Mouse (Mus musculus) lung, postnatal 25 days (tissue): ENCODE results near the gene Inhba.

Experiments used
- DNase-seq: peaks from one replicate; pipeline ENCODE4 v3.0.0; 2022; ENCODE audit warnings: low spot score

Gene Inhba

DNA sequence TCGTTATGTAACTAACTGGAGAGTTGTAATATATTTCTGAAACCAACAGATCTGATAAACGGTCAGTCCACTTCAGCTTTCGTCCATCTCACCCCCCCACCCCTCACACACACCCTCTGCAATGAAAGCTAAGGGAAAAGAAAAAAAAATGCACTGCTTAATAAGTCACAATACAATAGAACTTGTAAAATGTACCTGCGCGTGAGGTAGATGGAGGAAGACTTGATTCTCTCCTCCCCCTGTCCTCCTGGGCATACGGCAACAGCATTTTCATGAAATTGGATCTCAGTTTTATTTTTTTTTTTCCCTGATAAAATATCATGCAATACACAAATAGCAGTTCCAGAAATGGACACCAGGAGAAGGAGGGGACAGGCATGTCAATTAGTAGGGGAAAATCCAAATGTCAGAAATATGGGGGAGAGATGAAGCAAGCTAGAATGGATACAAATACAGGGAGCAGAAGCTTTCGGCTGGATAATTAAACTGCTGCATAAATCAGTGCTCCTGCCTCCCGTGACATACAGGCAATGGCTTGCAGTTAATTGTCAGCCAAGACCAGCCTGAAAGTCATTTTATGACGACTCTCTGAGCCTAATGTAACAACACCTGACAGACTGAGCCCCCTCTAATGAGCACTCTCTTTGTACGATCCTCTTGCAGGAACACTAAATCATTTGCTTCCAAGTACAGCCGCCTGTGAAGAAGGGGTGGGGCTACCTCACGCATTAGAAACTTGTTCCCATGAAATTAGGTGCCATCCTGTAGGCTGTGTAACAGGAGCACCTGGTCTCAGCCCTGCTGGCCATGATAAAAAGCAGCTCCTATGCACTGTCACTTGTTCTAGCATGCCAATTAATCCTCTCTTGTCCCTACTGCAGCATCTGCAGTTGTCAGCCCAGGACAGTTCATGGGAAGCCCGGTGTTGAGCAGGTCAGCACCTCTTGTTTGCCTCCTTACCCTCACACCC lies 11.7 kb downstream of the Inhba start:
- DNase-seq = no peak

DNA sequence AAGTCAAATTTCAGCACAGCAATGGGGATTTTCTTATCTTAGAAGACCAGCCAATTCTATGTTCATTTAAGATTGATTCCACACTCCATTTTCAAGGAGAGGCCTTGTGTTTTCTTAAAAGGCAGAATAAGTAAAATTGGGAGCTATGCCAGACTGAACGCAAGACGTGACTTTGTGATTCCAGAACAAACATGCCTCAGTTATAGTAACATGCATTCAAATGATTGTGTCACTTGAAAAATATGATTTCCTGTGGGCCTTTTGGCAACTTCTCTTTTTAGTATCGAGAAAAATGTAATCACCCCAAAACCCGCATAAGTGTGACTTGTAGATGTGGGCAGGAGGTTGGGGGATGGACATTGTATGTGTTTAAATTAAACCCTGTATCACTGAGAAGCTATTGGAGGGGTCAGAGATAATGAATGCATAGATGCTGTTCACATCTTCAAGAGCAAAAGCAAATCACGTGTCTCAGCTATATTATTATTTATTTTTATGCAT lies 19.0 kb downstream of the Inhba start:
- no peak for DNase-seq

DNA sequence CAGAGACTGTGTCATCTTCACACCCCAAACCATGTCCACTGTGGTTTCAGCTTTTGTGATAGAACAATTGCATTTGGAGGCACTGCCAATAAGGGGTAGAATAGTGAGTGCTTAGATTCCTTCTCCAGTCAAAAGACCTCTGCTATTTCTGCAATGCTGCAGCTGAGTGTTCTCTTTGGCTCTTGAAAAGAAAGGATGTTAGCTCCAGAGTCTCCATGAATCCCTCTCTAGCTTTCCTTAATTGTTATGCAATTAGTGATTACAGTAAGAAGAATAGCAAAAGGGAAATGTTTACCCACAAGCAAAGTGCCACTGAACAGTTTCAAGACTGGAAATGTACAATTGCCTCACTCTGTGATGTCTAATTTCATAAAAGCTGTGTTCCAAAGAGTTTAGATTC lies 20.8 kb downstream of the Inhba start:
- no peak for DNase-seq

- no peak for DNase-seq
Observed at GRCm38 (mm10) chr13:16032935-16033592, 21.4 kb downstream of the Inhba start.

GRCm38 (mm10) chr13:16069079-16069478 lies 57.4 kb downstream of the Inhba start:
- DNase-seq = no peak

- DNase-seq = no peak
Observed at GRCm38 (mm10) chr13:16077276-16077675, 65.6 kb downstream of the Inhba start.

DNA sequence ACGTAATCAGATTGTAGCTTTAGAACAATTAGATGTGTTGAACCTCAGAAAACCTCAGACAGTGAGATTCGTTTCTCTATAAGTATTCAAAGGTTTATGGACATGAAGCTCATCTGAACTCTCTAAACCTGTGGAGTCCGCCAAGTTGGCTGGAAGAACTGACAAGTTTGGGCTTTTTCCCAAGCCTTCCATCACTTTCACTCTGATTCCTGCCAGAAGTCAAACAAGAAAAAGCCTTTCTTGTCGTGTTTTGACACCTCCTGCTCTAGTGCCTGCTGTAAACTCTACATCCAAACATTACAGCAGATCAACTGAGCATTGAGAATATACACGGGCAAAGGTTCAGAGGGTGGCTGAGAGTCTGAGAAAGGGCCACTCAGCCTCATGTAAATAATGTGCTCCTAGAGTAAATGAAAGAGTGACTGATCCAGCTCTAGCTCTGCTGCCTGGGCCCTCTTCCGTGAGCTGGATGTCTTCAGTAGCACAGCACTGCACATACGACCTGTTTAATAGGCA lies 66.6 kb downstream of the Inhba start:
- DNase-seq = no peak

DNA sequence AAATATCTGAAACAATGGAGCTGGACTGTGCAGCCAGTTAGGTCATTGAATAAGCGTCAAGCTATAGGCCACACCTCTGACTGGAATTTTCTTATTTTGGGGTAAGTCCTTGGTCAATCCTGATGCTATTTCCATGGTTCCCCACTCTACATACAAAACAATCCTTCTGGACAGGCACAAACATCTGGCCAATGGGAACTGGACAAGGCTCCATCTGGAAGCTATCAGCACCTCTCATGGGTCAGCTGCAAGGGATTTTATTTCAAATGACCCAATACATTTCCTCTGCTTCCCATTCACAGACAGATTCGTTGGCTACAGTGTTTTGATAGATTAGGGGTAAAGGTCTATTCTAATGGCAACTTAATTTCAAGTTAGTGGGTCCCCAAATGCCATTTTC lies 68.6 kb downstream of the Inhba start:
- DNase-seq = no peak
